In the genomic region with DNA sequence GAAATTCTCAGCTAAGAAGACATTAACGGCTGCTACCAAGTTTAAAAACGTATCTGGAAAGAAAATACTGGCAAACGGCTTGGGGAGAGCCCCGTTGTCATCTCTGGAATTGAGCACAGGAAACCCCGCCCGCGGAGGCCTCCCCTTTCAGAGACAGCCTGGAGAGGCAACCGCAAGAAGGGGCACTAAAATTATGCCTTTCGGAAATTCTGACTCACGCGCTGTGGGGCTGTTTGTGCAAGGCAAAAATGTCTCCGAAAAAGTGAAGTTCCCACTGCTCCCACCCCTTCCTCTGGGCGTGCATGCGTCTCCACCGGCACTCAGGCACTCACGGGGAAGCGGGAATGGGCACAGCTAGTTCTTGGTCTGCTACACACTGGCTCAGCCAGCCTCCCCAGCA, we compare ENCODE assay signal across 9 mouse cellular contexts. TPM values are rescaled to one million over a fixed set of nuclear protein-coding genes. Genes with fewer than 3 reads are reported as not detected.
DNase-seq lines count a peak whose midpoint lies in the region; ATAC-seq and TF ChIP-seq lines count a peak whose summit lies in the region.
"Had no signal": no experiment of that assay in that cellular context is flagged by ENCODE, and none has a peak within 500 bp of the region (broad histone marks: within the 10 kb centered on the region; RNA-seq: fewer than 3 reads in every experiment).

No protein-coding gene starts in this region.

- H3K36me3 ChIP-seq in lung, embryonic 16.5 days (ENCODE audit: control insufficient read depth, insufficient read depth, low read length): no peaks in the 10 kb centered on the region
- H3K36me3 ChIP-seq in spleen, adult 2 months (ENCODE audit: control insufficient read depth, insufficient read depth, low read length): no peaks in the 10 kb centered on the region
- H3K36me3 ChIP-seq: hindbrain, embryonic 15.5 days had no signal

- peak; percentile 75 for ATAC-seq in CD4-positive, CD25-positive, alpha-beta regulatory T cell, adult 4 months
- no peak for ATAC-seq in lung, embryonic 16.5 days (ENCODE audit: low read depth)

- peak; percentile 57 to 65 for DNase-seq in adrenal gland, adult 18-20 months (ENCODE audit: low spot score in 2 of 2)
- peak; percentile 50 to 72 for DNase-seq in gastrocnemius, postnatal 4 days (ENCODE audit: low spot score in 2 of 2)
- peak; percentile 82 for DNase-seq in kidney, adult 9 months
- DNase-seq in spleen, adult 2 months (ENCODE audit: low read depth in 1 of 2, low spot score in 2 of 2): peak; percentile 78 to 79
- DNase-seq in cerebellum, adult 11-12 months: no peak
- DNase-seq in embryo, embryonic 11 days: no peak

- H3K27me3 ChIP-seq in lung, embryonic 16.5 days (ENCODE audit: control insufficient read depth, insufficient read depth, low read depth, low read length): peaks cover 20% of the 10 kb centered on the region
- no peaks in the 10 kb centered on the region for H3K27me3 ChIP-seq in spleen, adult 2 months (ENCODE audit: control insufficient read depth, insufficient read depth, low read length)

- WGBS in lung, embryonic 16.5 days: 15% methylated on average over 17 of the region's 17 CpGs
- WGBS in spleen, adult 2 months: under 1% methylated on average over 17 of the region's 17 CpGs

- TF ChIP-seq CTCF in spleen, adult 2 months (IDR thresholded peaks at IDR 0.05; ENCODE audit: extremely low read depth, insufficient read depth, insufficient read length, insufficient replicate concordance): no peak

- peak overlapping the region; percentile 35 for H3K4me2 ChIP-seq in lung, embryonic 16.5 days (ENCODE audit: low read depth, low read length)
- H3K4me2 ChIP-seq: hindbrain, embryonic 15.5 days had no signal

- peak overlapping the region; percentile 22; the same call in 1 of the 2 replicates for H3K9ac ChIP-seq in lung, embryonic 16.5 days (ENCODE audit: low read length)
- H3K9ac ChIP-seq: hindbrain, embryonic 15.5 days had no signal

- TF ChIP-seq POLR2A in spleen, adult 2 months (IDR thresholded peaks at IDR 0.05; ENCODE audit: low read depth, low read length): no peak

- no peak overlapping the region for H3K27ac ChIP-seq in lung, embryonic 16.5 days (ENCODE audit: low read length)
- H3K27ac ChIP-seq in spleen, adult 2 months (ENCODE audit: insufficient read depth, low read length): peak overlapping the region; percentile 56
- H3K27ac ChIP-seq: hindbrain, embryonic 15.5 days had no signal

- no peaks in the 10 kb centered on the region for H3K9me3 ChIP-seq in lung, embryonic 16.5 days (ENCODE audit: control insufficient read depth, low read length)
- H3K9me3 ChIP-seq: hindbrain, embryonic 15.5 days had no signal

- peak overlapping the region; percentile 9; the same call in 1 of the 2 replicates for H3K4me3 ChIP-seq in lung, embryonic 16.5 days (ENCODE audit: low read length)
- H3K4me3 ChIP-seq in spleen, adult 2 months (ENCODE audit: extremely low read depth, insufficient read depth, insufficient read length): peak overlapping the region; percentile 11; the same call in 1 of the 2 replicates
- H3K4me3 ChIP-seq: hindbrain, embryonic 15.5 days had no signal

- H3K4me1 ChIP-seq in lung, embryonic 16.5 days (replicated peaks; ENCODE audit: control insufficient read depth, insufficient read depth, low read length): peaks cover 16% of the 10 kb centered on the region
- H3K4me1 ChIP-seq in spleen, adult 2 months (ENCODE audit: control insufficient read depth, insufficient read depth, insufficient read length): peaks cover 27% of the 10 kb centered on the region; the same call in 1 of the 2 replicates

RNA-seq across cellular contexts. Expression of gene Syne3, which starts 3.5 kb away (rescaled TPM):
- polyA plus RNA-seq in CD4-positive, CD25-positive, alpha-beta regulatory T cell, adult 4 months (2017; shearing (Covaris generic)): 1 to 10 TPM; 1.6 to 5.5 TPM
- 10 to 100 TPM in 1 of 2 experiments, 1 to 10 TPM in 1; 9.3 to 11.4 TPM for total RNA-seq in adrenal gland, adult 18-20 months (2021)
- 10 to 100 TPM; 17.7 to 19.2 TPM for total RNA-seq in gastrocnemius, postnatal 4 days (2021)
- 0.74 and 0.91 TPM in 2 replicates for polyA plus RNA-seq in lung, embryonic 16.5 days (2015; fragmentation: Nextera tagmentation; extraction: Ambion mirVana)
- polyA plus RNA-seq in spleen, adult 2 months (2012; rRNA removed): 5.4 and 6.3 TPM in 2 replicates

RNA-seq across cellular contexts. Expression of gene Glrx5, which starts 19.4 kb away (rescaled TPM):
- polyA plus RNA-seq in CD4-positive, CD25-positive, alpha-beta regulatory T cell, adult 4 months (2017; shearing (Covaris generic)): 1 to 10 TPM; 3.3 to 8.5 TPM
- 100 to 1,000 TPM; 115 to 227 TPM for total RNA-seq in adrenal gland, adult 18-20 months (2021)
- total RNA-seq in gastrocnemius, postnatal 4 days (2021): 10 to 100 TPM; 64.0 to 65.3 TPM
- polyA plus RNA-seq in lung, embryonic 16.5 days (2015; fragmentation: Nextera tagmentation; extraction: Ambion mirVana): 119 and 123 TPM in 2 replicates
- 102 and 109 TPM in 2 replicates for polyA plus RNA-seq in spleen, adult 2 months (2012; rRNA removed)

Comparison
In these comparisons a context has a peak if more than half of its experiments do, and no peak if none do; other contexts are left out.
1. DNase-seq: peak in adrenal gland, adult 18-20 months (2 of 2), gastrocnemius, postnatal 4 days (2 of 2), kidney, adult 9 months (single experiment) and spleen, adult 2 months (2 of 2); none in cerebellum, adult 11-12 months (single experiment) and embryo, embryonic 11 days (single experiment).
2. RNA of gene Glrx5, which starts 19.4 kb away (polyA plus RNA-seq): 119 to 123 TPM in lung, embryonic 16.5 days and 102 to 109 TPM in spleen, adult 2 months; 3.3 to 8.5 TPM in CD4-positive, CD25-positive, alpha-beta regulatory T cell, adult 4 months; every median in the first group is over 10 times any median in the second.